Comparison of ENCODE assay signal across 8 mouse cellular contexts in the genomic region with DNA sequence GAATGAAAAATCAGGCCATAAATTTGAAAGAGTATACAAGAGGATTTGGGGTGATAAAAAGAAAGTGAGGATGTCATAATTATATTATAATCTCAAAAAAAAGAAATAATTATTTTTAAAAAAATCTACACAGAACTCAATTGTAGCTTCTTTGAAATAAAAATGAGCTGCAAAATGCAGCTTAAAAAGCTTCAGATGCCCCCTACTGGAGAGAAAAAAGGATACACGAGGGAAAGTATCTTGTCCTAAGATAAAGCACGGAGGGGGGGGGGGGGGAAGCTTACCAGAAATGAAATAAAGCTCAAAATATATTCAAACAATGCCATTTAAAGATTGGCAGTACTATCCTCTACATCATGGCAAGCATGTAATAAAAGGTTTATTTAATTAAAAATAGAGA.
A peak's percentile ranks its signal among the peaks of the same experiment; 100 is the strongest.
DNase-seq lines count a peak whose midpoint lies in the region; ATAC-seq lines count a peak whose summit lies in the region.

No protein-coding gene starts in this region.

- no peaks in the 10 kb centered on the region for H3K4me1 ChIP-seq in kidney, embryonic 14.5 days (ENCODE audit: control insufficient read depth, insufficient read depth, low read length)
- no peaks in the 10 kb centered on the region for H3K4me1 ChIP-seq in neural tube, embryonic 15.5 days

- no peak overlapping the region for H3K9ac ChIP-seq in kidney, embryonic 14.5 days (ENCODE audit: low read depth, low read length)
- H3K9ac ChIP-seq in neural tube, embryonic 15.5 days (replicated peaks): no peak overlapping the region

- WGBS in kidney, embryonic 14.5 days: 6% methylated on average over 2 of the region's 2 CpGs
- WGBS in neural tube, embryonic 15.5 days: 13% methylated on average over 2 of the region's 2 CpGs

- H3K4me2 ChIP-seq in kidney, embryonic 14.5 days (replicated peaks; ENCODE audit: low read depth, low read length): no peak overlapping the region
- H3K4me2 ChIP-seq in neural tube, embryonic 15.5 days: no peak overlapping the region

- H3K27me3 ChIP-seq in kidney, embryonic 14.5 days (ENCODE audit: control insufficient read depth, insufficient read depth, low read length): no peaks in the 10 kb centered on the region
- H3K27me3 ChIP-seq in neural tube, embryonic 15.5 days (replicated peaks): no peaks in the 10 kb centered on the region

- no peak overlapping the region for H3K4me3 ChIP-seq in kidney, embryonic 14.5 days (ENCODE audit: low read length)
- no peak overlapping the region for H3K4me3 ChIP-seq in neural tube, embryonic 15.5 days (replicated peaks)

- ATAC-seq in kidney, embryonic 14.5 days (ENCODE audit: low FRiP score, low TSS enrichment): no peak
- no peak for ATAC-seq in neural tube, embryonic 15.5 days (ENCODE audit: low FRiP score)

- no peak overlapping the region for H3K27ac ChIP-seq in kidney, embryonic 14.5 days (ENCODE audit: low read depth, low read length)
- no peak overlapping the region for H3K27ac ChIP-seq in neural tube, embryonic 15.5 days (replicated peaks)

- no peaks in the 10 kb centered on the region for H3K9me3 ChIP-seq in kidney, embryonic 14.5 days (ENCODE audit: control insufficient read depth, low read length)
- H3K9me3 ChIP-seq in neural tube, embryonic 15.5 days (replicated peaks): no peaks in the 10 kb centered on the region

- DNase-seq in cerebellum, postnatal 10 days: peak; percentile 36 to 73
- DNase-seq in cerebellum, adult 11-12 months: no peak
- DNase-seq in kidney, postnatal 14 days: peak; percentile 17
- DNase-seq in A20 (ENCODE audit: low read depth, low spot score): peak; percentile 14
- DNase-seq in embryo, embryonic 11.5 days (ENCODE audit: low read depth, low spot score): peak; percentile 5
- no peak for DNase-seq in heart, adult 11 months

- H3K36me3 ChIP-seq in kidney, embryonic 14.5 days (ENCODE audit: control insufficient read depth, insufficient read depth, low read length): no peaks in the 10 kb centered on the region
- no peaks in the 10 kb centered on the region for H3K36me3 ChIP-seq in neural tube, embryonic 15.5 days

Comparison
In these comparisons a context has a peak if more than half of its experiments do, and no peak if none do; other contexts are left out.
1. DNase-seq: peak in cerebellum, postnatal 10 days (2 of 2), kidney, postnatal 14 days (single experiment), A20 (single experiment) and embryo, embryonic 11.5 days (single experiment); none in cerebellum, adult 11-12 months (single experiment) and heart, adult 11 months (single experiment).